Mouse (Mus musculus) bone marrow, adult 2 months (tissue): ENCODE results near the gene Sobp. TPM values are rescaled to one million over a fixed set of nuclear protein-coding genes. Genes with fewer than 3 reads are reported as not detected.

Experiments
- H3K27ac ChIP-seq: fragments of 200-500 bp; 2 replicates; pipeline ENCODE4 v1.5.1; 2012; ENCODE audit warnings: low read depth, mild to moderate bottlenecking, control low read depth, inconsistent platforms, low read length; ENCODE audit not compliant: control insufficient read depth, poor library complexity, insufficient read depth
- H3K4me1 ChIP-seq: fragments of 200-500 bp; 2 replicates; pipeline ENCODE4 v1.6.1; 2011; ENCODE audit warnings: low read length; ENCODE audit not compliant: control insufficient read depth, insufficient read depth
- H3K4me3 ChIP-seq: fragments of 200-500 bp; replicated peaks from 2 replicates; pipeline ENCODE3; 2011; ENCODE audit warnings: mild to moderate bottlenecking, low read depth, low read length, control low read depth; ENCODE audit not compliant: control insufficient read depth
- CTCF ChIP-seq: fragments of 200-500 bp; IDR thresholded peaks from 2 replicates; pipeline ENCODE4 v1.5.1; 2011; ENCODE audit warnings: low read length, control low read depth; ENCODE audit not compliant: control insufficient read depth, insufficient read depth
- POLR2A ChIP-seq: fragments of 200-500 bp; IDR thresholded peaks from 2 replicates; pipeline ENCODE4 v1.6.1; 2011; ENCODE audit warnings: low read depth, mild to moderate bottlenecking, control low read depth, low read length, borderline replicate concordance; ENCODE audit not compliant: control insufficient read depth
- WGBS: fragments of 180-500 bp; shearing (Covaris S2); methylation state at CpG from one replicate; pipeline ENCODE4 v1.1.7; 2018; 5-methylcytosine and 5-hydroxymethylcytosine counted together
- polyA plus RNA-seq: library from polyadenylated mRNA; stranded (reverse); fragments of >200 nt; gene quantifications from 2 replicates; pipeline ENCODE4 v1.2.4, GENCODE M21; 2011; ENCODE audit warnings: low replicate concordance; ENCODE audit not compliant: missing spikeins, insufficient read depth, insufficient read length

Sobp gene
- polyA plus RNA-seq, 1 experiment: not detected

GRCm38 (mm10) chr10:43042591-43043327 is 131.6 kb downstream of the Sobp start:
- Histone ChIP-seq H3K4me3 (no peak overlapping the region), H3K4me1 (no peaks in the 10 kb centered on the region; the same call in 1 of the 2 replicates), H3K27ac (no peak overlapping the region)
- TF ChIP-seq CTCF (no peak), POLR2A (no peak)
- WGBS: 69% methylated on average over 10 of the region's 10 CpGs

DNA sequence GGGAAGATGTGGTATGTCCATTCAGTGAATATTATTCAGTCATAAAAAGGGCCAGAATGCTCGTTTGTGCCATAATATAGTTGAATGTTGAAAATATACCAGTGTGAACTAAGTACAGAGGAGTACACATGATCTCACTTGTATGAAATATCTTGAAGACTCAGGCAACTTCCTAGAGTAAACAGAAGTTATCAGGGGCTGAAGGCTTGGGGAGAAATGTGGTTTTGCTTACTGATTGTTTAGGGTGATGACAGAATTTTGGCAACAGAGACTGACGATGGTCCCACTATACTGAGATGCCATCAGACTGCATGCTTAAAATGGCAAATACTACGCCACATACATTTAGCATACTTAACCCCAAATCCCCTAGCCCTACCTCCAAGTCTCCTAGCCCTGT is 132.5 kb downstream of the Sobp start:
- TF ChIP-seq POLR2A (no peak), CTCF (no peak)
- 59% methylated on average over 3 of the region's 3 CpGs for WGBS
- Histone ChIP-seq H3K4me3 (no peak overlapping the region), H3K27ac (no peak overlapping the region), H3K4me1 (no peaks in the 10 kb centered on the region; the same call in 1 of the 2 replicates)

DNA sequence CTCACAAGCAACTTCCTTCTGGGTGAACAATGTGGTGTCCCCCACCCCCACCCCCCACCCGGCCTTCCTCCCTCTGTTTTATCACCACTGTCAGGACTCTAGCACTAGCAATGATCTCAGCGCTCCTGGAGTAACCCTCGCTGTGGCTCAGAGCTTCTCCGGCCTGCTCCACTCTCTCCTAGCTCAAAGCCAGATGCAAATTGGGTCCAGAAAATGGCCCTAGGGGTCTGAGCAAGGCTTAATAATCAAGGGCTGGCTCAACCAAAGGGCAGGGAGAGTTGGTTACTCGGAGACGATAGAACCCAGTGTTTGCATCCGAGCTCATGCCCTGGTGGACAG is 136.9 kb downstream of the Sobp start:
- TF ChIP-seq POLR2A: no peak
- no peak for TF ChIP-seq CTCF
- Histone ChIP-seq H3K4me3 (no peak overlapping the region), H3K27ac (no peak overlapping the region), H3K4me1 (no peaks in the 10 kb centered on the region)
- 70% methylated on average over 7 of the region's 7 CpGs for WGBS

GRCm38 (mm10) chr10:43036646-43037454 is 137.5 kb downstream of the Sobp start:
- Histone ChIP-seq H3K4me3 (no peak overlapping the region), H3K27ac (no peak overlapping the region), H3K4me1 (no peaks in the 10 kb centered on the region)
- TF ChIP-seq CTCF (no peak), POLR2A (no peak)
- WGBS: 84% methylated on average over 21 of the region's 21 CpGs

DNA sequence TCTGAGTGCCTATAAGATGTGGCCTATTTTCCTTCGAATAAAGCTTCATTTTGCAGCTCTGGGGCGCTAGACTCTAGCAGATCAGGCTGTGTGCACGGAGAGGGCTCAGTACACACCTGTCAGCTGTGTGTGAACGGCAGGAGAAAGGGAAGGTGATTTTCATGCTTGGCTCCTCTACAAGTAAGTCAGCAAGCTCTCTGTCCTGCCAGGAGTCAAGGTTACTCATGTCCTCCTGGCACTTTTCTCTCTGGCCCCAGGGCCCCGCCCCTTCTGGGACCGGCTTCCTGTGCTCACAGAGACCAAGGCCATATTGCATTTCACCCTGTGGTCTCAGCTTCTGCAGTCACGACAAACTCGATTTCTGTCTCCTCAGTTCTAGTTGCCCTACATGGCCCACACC is 138.8 kb downstream of the Sobp start:
- no peak overlapping the region for H3K27ac ChIP-seq
- H3K4me1 ChIP-seq: no peaks in the 10 kb centered on the region
- 59% methylated on average over 8 of the region's 8 CpGs for WGBS
- no peak for TF ChIP-seq POLR2A
- no peak for TF ChIP-seq CTCF
- H3K4me3 ChIP-seq: no peak overlapping the region

- 51% methylated on average over 4 of the region's 4 CpGs for WGBS
- no peaks in the 10 kb centered on the region for H3K4me1 ChIP-seq
- H3K27ac ChIP-seq: no peak overlapping the region
- no peak overlapping the region for H3K4me3 ChIP-seq
- no peak for TF ChIP-seq CTCF
- no peak for TF ChIP-seq POLR2A
Measured at GRCm38 (mm10) chr10:43034811-43035210, 139.5 kb downstream of the Sobp start.

GRCm38 (mm10) chr10:43033481-43034248 is 140.7 kb downstream of the Sobp start:
- Histone ChIP-seq H3K4me1 (no peaks in the 10 kb centered on the region), H3K27ac (no peak overlapping the region), H3K4me3 (no peak overlapping the region)
- WGBS: 84% methylated on average over 15 of the region's 15 CpGs
- TF ChIP-seq POLR2A (no peak), CTCF (no peak)

- no peaks in the 10 kb centered on the region for H3K4me1 ChIP-seq
- 77% methylated on average over 9 of the region's 9 CpGs for WGBS
- no peak overlapping the region for H3K27ac ChIP-seq
- no peak overlapping the region for H3K4me3 ChIP-seq
- TF ChIP-seq POLR2A (no peak), CTCF (no peak)
Measured at GRCm38 (mm10) chr10:43027006-43027405, 147.3 kb downstream of the Sobp start.
